Mouse (Mus musculus) stomach, embryonic 15.5 days (tissue): Measurements from ENCODE around the gene Lin52. TPM values are rescaled to one million over a fixed set of nuclear protein-coding genes. Genes with fewer than 3 reads are reported as not detected.

Source experiments
- ATAC-seq: fragments of 200-750 bp; cut with Nextera tagmentation; 2 replicates; pipeline ENCODE4 v1.8.0; 2017; ENCODE audit warnings: low read depth, moderate number of reproducible peaks, moderate TSS enrichment; ENCODE audit not compliant: insufficient read depth, low FRiP score
- H3K27ac ChIP-seq: fragments of 300-500 bp; sonication (generic); 2 replicates; pipeline ENCODE4 v1.5.1; 2015; ENCODE audit warnings: mild to moderate bottlenecking, inconsistent platforms
- H3K27me3 ChIP-seq: fragments of 300-500 bp; sonication (generic); replicated peaks from 2 replicates; pipeline ENCODE4 v1.6.1; 2015; ENCODE audit warnings: inconsistent platforms
- H3K36me3 ChIP-seq: fragments of 300-500 bp; sonication (generic); 2 replicates; pipeline ENCODE4 v1.6.1; 2015; ENCODE audit warnings: inconsistent platforms
- H3K4me1 ChIP-seq: fragments of 300-500 bp; sonication (generic); 2 replicates; pipeline ENCODE4 v1.6.1; 2015; ENCODE audit warnings: inconsistent platforms
- H3K4me2 ChIP-seq: fragments of 300-500 bp; sonication (generic); 2 replicates; pipeline ENCODE4 v1.6.1; 2015; ENCODE audit warnings: mild to moderate bottlenecking, inconsistent platforms
- H3K4me3 ChIP-seq: fragments of 300-500 bp; sonication (generic); replicated peaks from 2 replicates; pipeline ENCODE4 v1.5.1; 2015; ENCODE audit warnings: inconsistent platforms
- H3K9ac ChIP-seq: fragments of 300-500 bp; sonication (generic); 2 replicates; pipeline ENCODE4 v1.6.1; 2015; ENCODE audit warnings: inconsistent platforms
- H3K9me3 ChIP-seq: fragments of 300-500 bp; sonication (generic); 2 replicates; pipeline ENCODE4 v1.6.1; 2016; ENCODE audit warnings: inconsistent platforms
- WGBS: fragments of 180-500 bp; shearing (Covaris S2); methylation state at CpG from one replicate; pipeline ENCODE4 v1.1.7; 2015; 5-methylcytosine and 5-hydroxymethylcytosine counted together
- polyA plus RNA-seq: library from polyadenylated mRNA; unstranded; fragments of >200 nt; fragmentation: Nextera tagmentation; extraction: Ambion mirVana; gene quantifications from 2 replicates; pipeline ENCODE4 v1.2.1, GENCODE M21; 2015

Lin52 gene
- polyA plus RNA-seq, 1 experiment from 2014 or later: 15.5 TPM

DNA sequence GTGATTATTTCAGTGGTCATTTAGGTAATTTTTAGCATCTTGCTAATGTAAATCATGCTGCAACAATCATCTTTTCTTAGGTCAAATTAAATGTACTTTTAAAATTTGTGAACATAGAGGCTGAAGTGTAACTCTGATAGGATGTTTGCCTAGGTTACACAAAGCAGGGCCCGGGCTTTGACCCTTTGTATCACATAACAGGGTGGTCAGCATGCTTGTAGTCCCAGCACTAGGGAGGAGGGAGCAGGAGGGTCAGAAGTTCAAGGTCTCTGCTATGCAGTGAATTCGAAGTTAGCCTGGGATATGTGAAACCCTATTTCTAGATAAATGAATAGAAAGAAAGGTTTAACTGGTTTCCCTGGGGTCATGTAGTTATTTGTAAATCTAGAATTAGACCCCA, 30.0 kb downstream of the Lin52 start:
- H3K9ac ChIP-seq: no peak overlapping the region
- H3K4me2 ChIP-seq: no peak overlapping the region
- no peak overlapping the region for H3K27ac ChIP-seq
- 41% methylated on average over 2 of the region's 2 CpGs for WGBS
- no peaks in the 10 kb centered on the region for H3K4me1 ChIP-seq
- no peaks in the 10 kb centered on the region for H3K36me3 ChIP-seq
- H3K27me3 ChIP-seq: no peaks in the 10 kb centered on the region
- H3K9me3 ChIP-seq: no peaks in the 10 kb centered on the region
- ATAC-seq: no peak
- no peak overlapping the region for H3K4me3 ChIP-seq

DNA sequence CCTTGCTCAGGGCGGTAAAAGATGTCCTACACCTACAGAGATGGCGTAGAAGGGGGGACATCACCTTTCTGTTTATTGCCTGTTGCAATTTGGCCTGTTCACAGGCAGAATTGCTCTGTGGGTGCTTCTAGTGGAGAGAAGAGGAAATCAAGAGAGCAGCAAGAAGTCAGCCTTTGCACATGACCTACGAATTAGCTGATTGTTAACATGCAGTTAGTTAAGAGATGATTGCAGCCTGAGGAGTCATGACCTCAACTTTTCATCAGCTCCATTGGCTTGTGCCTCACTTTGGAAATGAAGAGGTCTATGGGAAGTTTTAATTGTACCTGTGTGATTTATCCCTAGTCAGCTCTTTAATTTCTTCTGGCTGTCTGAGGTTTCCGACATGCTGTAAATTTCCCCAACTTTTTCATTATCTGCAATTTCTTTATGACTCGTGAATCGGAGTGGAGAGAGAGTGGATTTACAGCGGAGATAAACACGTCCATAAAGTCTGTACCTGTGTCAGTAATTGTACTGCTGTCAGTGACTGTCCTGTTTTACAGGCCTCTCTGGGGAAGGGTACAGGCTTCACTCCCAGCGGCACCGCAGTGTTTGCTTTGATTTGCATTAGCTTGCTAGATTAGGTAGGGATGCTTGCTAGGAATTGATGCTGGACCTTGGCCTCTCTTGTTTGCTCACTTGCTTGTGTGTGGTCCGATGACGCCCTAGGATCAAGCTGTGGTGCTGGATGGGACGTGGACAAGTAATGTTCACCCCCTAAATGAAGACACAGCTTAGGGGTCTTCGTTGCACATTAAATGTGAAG, 31.8 kb downstream of the Lin52 start:
- no peaks in the 10 kb centered on the region for H3K27me3 ChIP-seq
- 0 out of 2 replicates have a peak, but pooled peaks have one; percentile 14 for ATAC-seq
- H3K36me3 ChIP-seq: no peaks in the 10 kb centered on the region
- no peak overlapping the region for H3K4me3 ChIP-seq
- no peaks in the 10 kb centered on the region for H3K9me3 ChIP-seq
- no peak overlapping the region for H3K4me2 ChIP-seq
- 0 out of 2 replicates have a peak, but pooled peaks cover 3% of the 10 kb centered on the region for H3K4me1 ChIP-seq
- no peak overlapping the region for H3K9ac ChIP-seq
- H3K27ac ChIP-seq: no peak overlapping the region
- 77% methylated on average over 14 of the region's 14 CpGs for WGBS

DNA sequence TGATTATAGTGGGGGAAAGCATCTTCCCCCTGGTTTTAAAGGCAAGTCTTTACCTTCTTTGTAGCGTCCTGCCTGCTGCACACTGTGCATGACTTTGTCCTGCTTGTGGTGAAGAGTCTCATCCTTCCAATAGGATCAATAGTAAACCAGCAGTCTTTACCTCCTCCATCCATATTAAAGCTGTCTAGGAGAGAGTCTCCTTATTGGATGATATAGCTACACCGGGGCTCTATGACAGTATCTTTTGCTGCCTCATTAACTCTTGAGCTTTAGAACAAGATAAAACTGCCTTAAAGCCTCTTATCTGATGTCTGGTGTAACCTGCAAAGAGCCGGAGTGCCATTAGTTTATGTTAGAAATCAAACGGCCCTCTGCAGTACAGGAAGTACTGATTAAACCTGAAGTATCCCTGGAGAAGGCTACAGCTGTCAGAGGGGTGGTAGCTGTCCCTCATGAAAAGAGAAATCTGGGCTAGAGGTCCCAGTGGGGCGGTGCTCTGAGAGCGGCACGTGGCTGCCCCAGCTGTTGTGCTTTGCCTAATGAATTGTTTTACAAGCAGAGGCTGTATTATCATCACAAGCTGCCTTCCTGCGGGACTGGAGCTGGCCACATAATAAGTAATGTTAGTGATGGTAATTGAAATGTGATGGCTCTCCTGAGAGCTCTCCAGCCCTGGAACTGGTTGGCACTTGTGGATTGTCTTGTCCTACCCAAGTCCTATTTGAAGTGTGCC, 36.3 kb downstream of the Lin52 start:
- no peak overlapping the region for H3K9ac ChIP-seq
- WGBS: 28% methylated on average over 8 of the region's 8 CpGs
- 0 out of 2 replicates have a peak, but pooled peaks cover 3% of the 10 kb centered on the region for H3K4me1 ChIP-seq
- no peaks in the 10 kb centered on the region for H3K36me3 ChIP-seq
- no peak overlapping the region for H3K4me2 ChIP-seq
- H3K27me3 ChIP-seq: no peaks in the 10 kb centered on the region
- H3K27ac ChIP-seq: no peak overlapping the region
- no peak overlapping the region for H3K4me3 ChIP-seq
- no peak for ATAC-seq
- no peaks in the 10 kb centered on the region for H3K9me3 ChIP-seq

DNA sequence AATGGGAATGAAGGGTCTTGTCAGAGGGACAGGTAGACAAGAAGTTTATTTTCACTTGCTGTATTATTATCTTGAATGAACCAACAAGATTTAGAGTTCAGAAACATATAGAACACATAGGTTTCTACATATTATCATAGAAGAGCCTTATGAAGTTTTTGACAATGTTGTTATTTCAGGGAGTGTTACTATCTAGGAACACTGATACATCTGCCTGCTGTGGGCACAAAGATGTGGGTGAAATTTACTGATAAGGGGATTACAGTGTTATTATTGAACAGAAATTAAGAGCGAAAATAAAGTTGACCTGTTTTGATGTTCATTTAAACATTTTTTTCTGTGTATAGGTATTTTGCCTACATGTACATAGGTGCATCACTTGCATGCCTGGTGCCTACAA, 45.6 kb downstream of the Lin52 start:
- Histone ChIP-seq H3K27ac (no peak overlapping the region), H3K27me3 (no peaks in the 10 kb centered on the region)
- 91% methylated on average over 1 of the region's 1 CpGs for WGBS

DNA sequence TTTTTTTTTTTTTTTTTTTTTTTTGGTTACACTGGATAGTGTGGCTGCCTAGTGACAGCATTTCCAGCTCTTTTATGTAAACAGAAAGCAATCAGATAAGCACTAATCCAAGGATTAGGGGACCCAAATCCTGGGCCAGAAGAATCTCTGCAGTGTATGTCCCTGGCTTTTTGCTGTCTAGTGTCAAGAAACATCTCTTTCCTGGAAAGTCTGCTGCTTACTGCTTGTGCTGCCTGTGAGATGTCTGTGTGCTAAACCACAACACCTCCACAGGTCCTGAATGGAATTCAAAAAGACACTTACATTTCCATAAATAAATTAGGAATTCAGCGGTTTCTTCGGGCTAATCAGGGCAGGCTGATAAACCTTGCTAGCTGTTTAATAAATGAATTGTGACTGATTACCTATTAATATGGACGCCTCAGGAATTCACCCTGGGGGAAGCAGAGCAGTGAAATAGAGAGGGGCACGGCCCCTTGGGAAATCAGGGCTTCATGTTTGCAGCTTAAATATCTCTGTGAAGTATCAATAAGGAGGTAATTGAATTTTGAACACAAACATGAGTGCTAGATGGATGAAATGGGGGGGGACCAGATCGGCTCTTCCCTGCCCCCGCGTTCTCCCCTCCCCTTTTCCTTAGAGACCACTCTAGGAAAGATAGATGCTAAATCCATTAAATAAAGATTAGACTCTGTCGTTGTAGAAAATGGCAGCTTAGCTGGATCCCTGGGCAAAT, 49.5 kb downstream of the Lin52 start:
- Histone ChIP-seq H3K36me3 (no peaks in the 10 kb centered on the region), H3K27me3 (no peaks in the 10 kb centered on the region), H3K27ac (no peak overlapping the region), H3K4me1 (no peaks in the 10 kb centered on the region), H3K4me3 (no peak overlapping the region), H3K4me2 (no peak overlapping the region), H3K9ac (no peak overlapping the region), H3K9me3 (no peaks in the 10 kb centered on the region)
- no peak for ATAC-seq
- WGBS: 53% methylated on average over 8 of the region's 8 CpGs

More for the DNA sequence above, 45.6 kb downstream of the Lin52 start:
- H3K4me1 ChIP-seq: no peaks in the 10 kb centered on the region
- H3K9me3 ChIP-seq: no peaks in the 10 kb centered on the region
- H3K4me2 ChIP-seq: no peak overlapping the region
- H3K4me3 ChIP-seq: no peak overlapping the region
- no peaks in the 10 kb centered on the region for H3K36me3 ChIP-seq
- no peak overlapping the region for H3K9ac ChIP-seq
- ATAC-seq: no peak

DNA sequence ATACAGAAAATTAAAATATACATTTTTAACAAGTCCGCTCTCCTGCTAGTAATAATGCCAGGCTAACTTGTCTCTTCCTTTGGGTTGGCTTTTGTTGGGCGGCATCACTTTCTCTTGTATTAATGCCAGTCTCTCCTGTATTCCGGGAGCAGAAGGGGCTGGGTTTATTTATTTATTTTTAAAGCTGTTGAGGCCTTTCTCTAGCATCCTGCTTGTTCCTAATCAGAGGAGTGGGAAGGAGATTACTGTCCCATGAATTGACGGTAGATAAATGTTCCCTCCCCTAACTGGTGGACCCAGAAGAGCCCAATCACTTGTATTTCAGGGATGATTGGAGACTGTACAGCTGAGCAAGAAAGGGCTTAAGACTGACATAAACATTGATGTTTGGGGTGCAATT, 50.1 kb downstream of the Lin52 start:
- no peak overlapping the region for H3K4me3 ChIP-seq
- H3K4me2 ChIP-seq: no peak overlapping the region
- H3K9me3 ChIP-seq: no peaks in the 10 kb centered on the region
- H3K27ac ChIP-seq: no peak overlapping the region
- WGBS: 65% methylated on average over 4 of the region's 4 CpGs
- H3K9ac ChIP-seq: no peak overlapping the region
- ATAC-seq: no peak
- no peaks in the 10 kb centered on the region for H3K27me3 ChIP-seq
- no peaks in the 10 kb centered on the region for H3K36me3 ChIP-seq
- no peaks in the 10 kb centered on the region for H3K4me1 ChIP-seq

DNA sequence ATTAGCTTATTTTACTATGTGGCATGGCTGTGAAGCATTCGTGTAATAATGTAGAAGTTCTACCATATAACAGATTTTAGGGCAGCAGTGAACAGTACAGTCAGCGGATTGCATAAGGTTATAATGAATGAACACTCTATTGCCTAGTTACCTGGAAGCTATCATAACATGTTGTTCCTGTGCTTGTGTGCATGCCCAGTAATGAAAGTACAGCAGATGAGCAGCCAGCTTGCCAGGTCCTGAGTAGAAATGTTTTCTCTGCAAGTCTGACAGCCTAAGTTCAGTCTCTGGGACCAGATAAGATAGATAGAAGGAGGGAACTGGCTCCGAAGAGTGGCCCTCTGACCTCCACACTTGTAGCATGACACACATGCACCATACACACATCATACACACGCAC, 55.6 kb downstream of the Lin52 start:
- Histone ChIP-seq H3K27me3 (no peaks in the 10 kb centered on the region), H3K36me3 (no peaks in the 10 kb centered on the region), H3K4me1 (no peaks in the 10 kb centered on the region), H3K9ac (no peak overlapping the region), H3K9me3 (no peaks in the 10 kb centered on the region), H3K4me2 (no peak overlapping the region), H3K4me3 (no peak overlapping the region), H3K27ac (no peak overlapping the region)
- no peak for ATAC-seq
- WGBS: 86% methylated on average over 4 of the region's 4 CpGs

DNA sequence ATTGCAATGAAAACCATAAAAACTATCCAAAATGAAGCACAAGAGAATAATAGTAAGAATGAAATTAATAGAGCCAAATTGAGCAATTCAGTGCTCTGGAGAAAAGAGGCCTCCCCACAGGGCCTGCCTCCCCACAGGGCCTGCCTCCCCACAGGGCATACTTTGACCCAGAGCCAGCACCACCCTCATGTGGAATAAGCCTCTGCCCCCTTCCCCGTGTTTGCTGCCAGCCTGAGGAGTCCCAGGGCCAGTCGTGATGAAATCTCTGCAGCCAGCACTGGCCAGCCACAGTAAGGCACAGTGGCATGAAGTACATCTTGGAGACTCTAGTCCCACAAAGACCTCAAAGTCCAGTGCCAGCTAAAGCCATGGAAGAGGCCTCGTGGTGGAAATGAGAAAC, 60.8 kb downstream of the Lin52 start:
- Histone ChIP-seq H3K4me2 (no peak overlapping the region), H3K4me3 (no peak overlapping the region), H3K36me3 (no peaks in the 10 kb centered on the region), H3K27me3 (no peaks in the 10 kb centered on the region), H3K9me3 (no peaks in the 10 kb centered on the region), H3K4me1 (no peaks in the 10 kb centered on the region), H3K27ac (no peak overlapping the region), H3K9ac (no peak overlapping the region)
- 67% methylated on average over 3 of the region's 3 CpGs for WGBS
- ATAC-seq: no peak

DNA sequence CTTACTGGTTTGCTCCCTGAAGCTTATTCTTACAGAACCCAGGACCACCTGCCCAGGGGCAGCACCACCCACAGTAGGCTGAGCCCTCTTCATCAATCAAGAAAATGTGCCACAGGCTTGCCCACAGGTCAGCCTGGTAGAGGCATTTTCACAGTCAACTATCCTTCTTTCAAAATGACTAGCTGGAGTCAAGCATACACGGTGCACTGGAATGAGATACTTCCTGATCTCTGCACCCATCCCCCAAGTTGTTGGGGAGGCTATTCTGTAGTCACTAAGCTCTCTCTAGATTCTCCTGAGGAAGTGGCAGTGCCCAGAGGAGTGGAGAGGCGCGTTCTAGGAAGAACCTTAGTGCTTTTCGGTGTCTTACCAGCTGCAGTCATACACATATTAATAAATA, 64.3 kb downstream of the Lin52 start:
- WGBS: 81% methylated on average over 4 of the region's 4 CpGs
- Histone ChIP-seq H3K9me3 (no peaks in the 10 kb centered on the region), H3K9ac (no peak overlapping the region), H3K4me3 (no peak overlapping the region), H3K36me3 (no peaks in the 10 kb centered on the region), H3K27me3 (no peaks in the 10 kb centered on the region), H3K27ac (no peak overlapping the region), H3K4me2 (no peak overlapping the region), H3K4me1 (no peaks in the 10 kb centered on the region)
- ATAC-seq: no peak

DNA sequence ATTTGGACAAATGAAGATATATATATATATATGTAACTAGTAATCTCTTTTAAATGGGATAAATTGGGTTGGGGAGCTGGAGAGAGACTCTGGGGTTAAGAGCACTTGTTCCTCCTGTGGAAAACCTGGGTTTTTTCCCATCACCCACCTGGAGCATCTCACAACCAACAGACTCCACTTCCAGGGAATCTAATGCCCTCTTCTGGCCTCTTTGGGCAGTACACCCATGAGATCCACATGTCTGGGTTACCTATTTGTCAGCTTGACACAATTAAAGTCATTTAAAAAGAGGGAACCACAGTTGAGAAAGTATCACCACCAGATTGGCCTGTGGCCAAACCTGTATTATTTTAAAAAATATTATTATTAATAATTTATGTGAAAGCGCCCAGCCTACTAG, 65.4 kb downstream of the Lin52 start:
- H3K4me3 ChIP-seq: no peak overlapping the region
- H3K27me3 ChIP-seq: no peaks in the 10 kb centered on the region
- H3K9me3 ChIP-seq: no peaks in the 10 kb centered on the region
- whole genome bisulfite sequencing: 91% methylated on average over 1 of the region's 1 CpGs
- H3K4me2 ChIP-seq: no peak overlapping the region
- no peaks in the 10 kb centered on the region for H3K4me1 ChIP-seq
- H3K27ac ChIP-seq: no peak overlapping the region
- ATAC-seq: no peak
- H3K9ac ChIP-seq: no peak overlapping the region
- no peaks in the 10 kb centered on the region for H3K36me3 ChIP-seq

DNA sequence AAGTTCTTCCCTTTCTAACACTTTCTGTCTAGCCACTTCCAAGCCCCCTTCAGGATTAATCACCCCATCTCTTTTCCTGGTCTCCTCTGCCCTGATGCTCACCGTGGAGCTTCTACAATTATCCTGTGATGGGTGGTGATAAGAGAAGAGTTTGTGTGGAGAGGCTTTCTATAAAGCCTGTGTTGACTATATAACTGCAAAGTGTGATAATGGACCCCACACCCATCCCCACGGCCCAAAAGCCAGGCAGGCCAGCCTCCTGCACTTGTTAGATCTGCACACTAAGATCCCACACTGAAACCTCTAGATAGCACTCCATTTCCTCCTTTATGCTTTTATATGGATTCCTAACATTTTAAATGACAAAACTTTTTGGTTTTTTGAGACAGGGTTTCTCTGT, 66.8 kb downstream of the Lin52 start:
- Histone ChIP-seq H3K4me3 (no peak overlapping the region), H3K27me3 (no peaks in the 10 kb centered on the region), H3K4me1 (no peaks in the 10 kb centered on the region), H3K36me3 (no peaks in the 10 kb centered on the region), H3K9me3 (no peaks in the 10 kb centered on the region), H3K9ac (no peak overlapping the region), H3K4me2 (no peak overlapping the region), H3K27ac (no peak overlapping the region)
- no peak; the same call in 1 of the 2 replicates for ATAC-seq
- WGBS: 69% methylated on average over 2 of the region's 2 CpGs

DNA sequence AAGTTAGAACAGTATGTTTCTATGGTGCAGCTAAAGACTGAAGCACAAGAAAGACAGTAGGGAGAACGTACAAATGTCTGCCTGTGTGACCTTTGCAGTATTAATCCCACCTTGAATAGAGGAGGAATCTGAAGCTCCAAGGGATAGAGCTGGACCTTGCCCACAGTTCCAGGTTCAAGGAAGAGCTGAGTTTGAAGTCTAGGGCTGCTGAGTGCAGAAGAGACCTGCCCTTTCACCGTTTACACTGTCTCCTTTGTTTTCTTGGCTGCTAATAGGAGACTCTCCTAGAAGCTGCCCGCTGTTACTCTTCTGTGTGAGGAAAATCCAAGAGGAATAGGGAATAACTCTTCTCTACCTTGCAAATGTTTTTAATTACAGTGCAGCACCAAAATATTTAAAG, 72.5 kb downstream of the Lin52 start:
- H3K27ac ChIP-seq: no peak overlapping the region
- H3K4me2 ChIP-seq: no peak overlapping the region
- no peaks in the 10 kb centered on the region for H3K4me1 ChIP-seq
- no peaks in the 10 kb centered on the region for H3K36me3 ChIP-seq
- ATAC-seq: no peak
- H3K9me3 ChIP-seq: no peaks in the 10 kb centered on the region
- H3K9ac ChIP-seq: no peak overlapping the region
- no peak overlapping the region for H3K4me3 ChIP-seq
- WGBS: 61% methylated on average over 3 of the region's 3 CpGs
- no peaks in the 10 kb centered on the region for H3K27me3 ChIP-seq
